8 mouse cellular contexts compared by ENCODE assay signal in the genomic region with DNA sequence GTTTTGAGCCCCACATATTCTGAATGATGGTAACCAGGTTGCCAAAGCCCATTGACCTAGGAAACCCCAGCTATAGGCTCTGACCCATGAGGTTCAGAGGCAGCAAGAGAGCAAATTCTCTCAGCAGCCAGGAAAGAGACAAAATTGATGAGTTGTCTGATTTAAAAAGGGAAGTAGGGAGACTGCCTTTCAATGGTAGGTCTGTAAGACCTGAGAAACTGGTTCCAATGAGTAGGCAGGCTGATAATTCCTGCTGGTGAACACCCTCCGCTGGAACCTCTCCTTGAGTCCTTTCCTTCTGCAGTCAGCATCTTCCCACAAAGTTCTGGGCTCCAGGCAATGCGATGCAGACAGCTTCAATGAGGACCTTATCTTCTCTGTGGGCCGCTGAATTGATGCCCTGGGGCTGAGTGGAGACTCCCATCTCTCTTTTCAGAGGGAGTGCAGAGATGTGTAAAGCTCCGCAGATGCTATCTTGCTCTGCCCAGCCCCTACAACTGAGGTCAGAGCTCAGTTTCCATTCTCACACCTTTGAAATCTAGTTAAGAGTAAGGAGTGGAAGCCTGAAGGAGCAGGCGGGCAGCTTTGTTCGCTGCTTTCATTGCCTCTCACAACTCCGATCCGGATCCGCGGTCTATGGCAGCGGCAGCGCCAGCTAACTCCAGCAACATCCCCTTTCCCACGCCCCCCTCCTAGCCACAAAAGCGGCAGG.
A peak's percentile ranks its signal among the peaks of the same experiment; 100 is the strongest.
DNase-seq lines count a peak whose midpoint lies in the region; ATAC-seq and TF ChIP-seq lines count a peak whose summit lies in the region.

No protein-coding gene starts in this region.

- no peak for TF ChIP-seq CTCF in liver, postnatal 0 days (IDR thresholded peaks at IDR 0.05; ENCODE audit: low read depth)

- H3K27ac ChIP-seq in heart, embryonic 16.5 days (ENCODE audit: low read length) = peak overlapping the region; percentile 67
- H3K27ac ChIP-seq in ES-E14 (ENCODE audit: insufficient read depth, low read depth, low read length, poor library complexity, severe bottlenecking) = no peak overlapping the region
- H3K27ac ChIP-seq in forebrain, embryonic 16.5 days (ENCODE audit: low read length) = peak overlapping the region; percentile 32; the same call in 1 of the 2 replicates
- no peak overlapping the region for H3K27ac ChIP-seq in liver, postnatal 0 days (ENCODE audit: low read depth)

- H3K9me3 ChIP-seq in heart, embryonic 16.5 days (replicated peaks; ENCODE audit: control insufficient read depth, low read length) = no peaks in the 10 kb centered on the region
- H3K9me3 ChIP-seq in ES-E14 (ENCODE audit: control insufficient read depth, insufficient read depth, low read depth, low read length) = no peaks in the 10 kb centered on the region
- no peaks in the 10 kb centered on the region for H3K9me3 ChIP-seq in forebrain, embryonic 16.5 days (ENCODE audit: control insufficient read depth, low read length)
- no peaks in the 10 kb centered on the region for H3K9me3 ChIP-seq in liver, postnatal 0 days (ENCODE audit: low read length)

- no peak for ATAC-seq in heart, embryonic 16.5 days (replicated peaks; ENCODE audit: extremely low read depth, insufficient read depth, low FRiP score)
- no peak for ATAC-seq in forebrain, embryonic 16.5 days
- no peak for ATAC-seq in liver, postnatal 0 days

- peak overlapping the region; percentile 87 for H3K4me2 ChIP-seq in heart, embryonic 16.5 days (ENCODE audit: low read depth, low read length)
- peak overlapping the region; percentile 56 for H3K4me2 ChIP-seq in forebrain, embryonic 16.5 days (ENCODE audit: low read length)
- peak overlapping the region; percentile 82 for H3K4me2 ChIP-seq in liver, postnatal 0 days (ENCODE audit: low read depth, low read length)

- H3K36me3 ChIP-seq in heart, embryonic 16.5 days (ENCODE audit: control insufficient read depth, insufficient read depth) = no peaks in the 10 kb centered on the region; the same call in 1 of the 2 replicates
- no peaks in the 10 kb centered on the region for H3K36me3 ChIP-seq in ES-E14 (ENCODE audit: control insufficient read depth, insufficient read depth, low read length, poor library complexity, severe bottlenecking)
- H3K36me3 ChIP-seq in forebrain, embryonic 16.5 days (ENCODE audit: control insufficient read depth, insufficient read depth) = no peaks in the 10 kb centered on the region; the same call in 1 of the 2 replicates
- H3K36me3 ChIP-seq in liver, postnatal 0 days (replicated peaks; ENCODE audit: insufficient read depth, low read length) = no peaks in the 10 kb centered on the region

- H3K4me1 ChIP-seq in heart, embryonic 16.5 days (ENCODE audit: control insufficient read depth, insufficient read depth, low read length) = peaks cover 16% of the 10 kb centered on the region
- H3K4me1 ChIP-seq in ES-E14 (ENCODE audit: control insufficient read depth in 2 of 2, insufficient read depth in 2 of 2, low read length in 2 of 2, poor library complexity in 1 of 2) = peaks cover 2% of the 10 kb centered on the region in 2 experiments; a peak in 2 of 4 replicates
- peaks cover 25% of the 10 kb centered on the region for H3K4me1 ChIP-seq in forebrain, embryonic 16.5 days (replicated peaks; ENCODE audit: control insufficient read depth, insufficient read depth, low read length)
- H3K4me1 ChIP-seq in liver, postnatal 0 days (ENCODE audit: insufficient read depth) = peaks cover 15% of the 10 kb centered on the region

- WGBS in heart, embryonic 16.5 days = 7% methylated on average over 14 of the region's 14 CpGs
- WGBS in forebrain, embryonic 16.5 days = 3% methylated on average over 14 of the region's 14 CpGs
- 4% methylated on average over 14 of the region's 14 CpGs for WGBS in liver, postnatal 0 days (ENCODE audit: insufficient replicate concordance)

- TF ChIP-seq EP300 in liver, postnatal 0 days (IDR thresholded peaks at IDR 0.05; ENCODE audit: low read depth) = no peak

- H3K27me3 ChIP-seq in heart, embryonic 16.5 days (ENCODE audit: control insufficient read depth, insufficient read depth, low read length) = no peaks in the 10 kb centered on the region
- peaks cover 4% of the 10 kb centered on the region; the same call in 1 of the 2 replicates for H3K27me3 ChIP-seq in forebrain, embryonic 16.5 days (replicated peaks; ENCODE audit: control insufficient read depth, insufficient read depth, low read length)
- H3K27me3 ChIP-seq in liver, postnatal 0 days (ENCODE audit: insufficient read depth, low read length) = 0 out of 2 replicates have a peak, but pooled peaks cover 4% of the 10 kb centered on the region

- H3K4me3 ChIP-seq in heart, embryonic 16.5 days (ENCODE audit: low read length) = peak overlapping the region; percentile 78
- H3K4me3 ChIP-seq in ES-E14 (ENCODE audit: insufficient read depth in 1 of 2, low read depth in 1 of 2, low read length in 2 of 2, poor library complexity in 1 of 2, severe bottlenecking in 1 of 2) = peak overlapping the region; percentile 55 to 74
- peak overlapping the region; percentile 33 for H3K4me3 ChIP-seq in forebrain, embryonic 16.5 days (replicated peaks; ENCODE audit: low read length)
- H3K4me3 ChIP-seq in liver, postnatal 0 days (ENCODE audit: low read depth, low read length) = peak overlapping the region; percentile 66

- no peak for DNase-seq in heart, adult 11 months
- DNase-seq in ES-E14 (ENCODE audit: low read depth, low spot score) = no peak
- no peak for DNase-seq in liver, postnatal 0 days
- DNase-seq in ovary, postnatal 14 days (ENCODE audit: low spot score) = no peak
- DNase-seq in retina, embryonic 14.5 days (ENCODE audit: low spot score) = no peak
- no peak for DNase-seq in frontal cortex, postnatal 14 days (ENCODE audit: low spot score in 2 of 2)

- H3K9ac ChIP-seq in heart, embryonic 16.5 days (ENCODE audit: low read length) = peak overlapping the region; percentile 84
- no peak overlapping the region for H3K9ac ChIP-seq in ES-E14 (ENCODE audit: insufficient read depth, low read depth, low read length, poor library complexity, severe bottlenecking)
- H3K9ac ChIP-seq in forebrain, embryonic 16.5 days (replicated peaks; ENCODE audit: low read depth, low read length) = peak overlapping the region; percentile 41
- H3K9ac ChIP-seq in liver, postnatal 0 days (replicated peaks) = peak overlapping the region; percentile 68; the same call in 1 of the 2 replicates

- in situ Hi-C loops in ES-E14 (cut with MboI; ENCODE audit: low sequenced_read_pairs in 2 of 2, unreplicated experiment in 2 of 2) = no loop called here

TF ChIP-seq in ES-E14, 5 proteins besides CTCF, POLR2A, EP300 and RAD21:
- TF ChIP-seq HCFC1 (IDR thresholded peaks at IDR 0.05; ENCODE audit: borderline replicate concordance, insufficient read depth, low read length) (no peak), CHD2 (IDR thresholded peaks at IDR 0.05; ENCODE audit: low read depth, low read length) (no peak), MAFK (IDR thresholded peaks at IDR 0.05; ENCODE audit: insufficient read depth, low read depth, low read length) (no peak), ZC3H11A (IDR thresholded peaks at IDR 0.05; ENCODE audit: borderline replicate concordance, low read depth, low read length) (no peak), ZNF384 (IDR thresholded peaks at IDR 0.05; ENCODE audit: low read depth, low read length) (no peak)
TF ChIP-seq in ES-E14: peak in this region for 0.

Comparison
In these comparisons a context has a peak if more than half of its experiments do, and no peak if none do; other contexts are left out.
1. H3K27ac ChIP-seq: peak in heart, embryonic 16.5 days (single experiment) and forebrain, embryonic 16.5 days (single experiment); none in ES-E14 (single experiment) and liver, postnatal 0 days (single experiment).
2. Peak in every context shown above with its lines, with median percentiles within 50 percentile points of each other: H3K4me2 ChIP-seq and H3K4me3 ChIP-seq.